Mouse (Mus musculus) lung, embryonic 16.5 days (tissue): ENCODE measurements around the gene Gpr87. TPM values are rescaled to one million over a fixed set of nuclear protein-coding genes. Genes with fewer than 3 reads are reported as not detected.

Source experiments
- ATAC-seq: fragments of 200-750 bp; cut with Nextera tagmentation; 2 replicates; pipeline ENCODE4 v1.8.0; 2017; ENCODE audit warnings: low read depth, mild to moderate bottlenecking, moderate library complexity
- H3K27ac ChIP-seq: fragments of 300-500 bp; sonication (generic); 2 replicates; pipeline ENCODE4 v1.5.1; 2014; ENCODE audit warnings: mild to moderate bottlenecking, control low read depth, low read length
- H3K27me3 ChIP-seq: fragments of 300-500 bp; sonication (generic); 2 replicates; pipeline ENCODE4 v1.6.1; 2014; ENCODE audit warnings: low read depth, low read length, mixed read lengths; ENCODE audit not compliant: control insufficient read depth, insufficient read depth
- H3K36me3 ChIP-seq: fragments of 300-500 bp; sonication (generic); 2 replicates; pipeline ENCODE4 v1.6.1; 2014; ENCODE audit warnings: low read length; ENCODE audit not compliant: control insufficient read depth, insufficient read depth
- H3K4me1 ChIP-seq: fragments of 300-500 bp; sonication (generic); replicated peaks from 2 replicates; pipeline ENCODE4 v1.6.1; 2014; ENCODE audit warnings: low read length, mixed read lengths; ENCODE audit not compliant: control insufficient read depth, insufficient read depth
- H3K4me2 ChIP-seq: fragments of 300-500 bp; sonication (generic); 2 replicates; pipeline ENCODE4 v1.6.1; 2014; ENCODE audit warnings: low read depth, low read length, control low read depth
- H3K4me3 ChIP-seq: fragments of 300-500 bp; sonication (generic); 2 replicates; pipeline ENCODE4 v1.5.1; 2014; ENCODE audit warnings: mild to moderate bottlenecking, low read length, control low read depth
- H3K9ac ChIP-seq: fragments of 300-500 bp; sonication (generic); 2 replicates; pipeline ENCODE4 v1.6.1; 2014; ENCODE audit warnings: low read length, control low read depth
- H3K9me3 ChIP-seq: fragments of 300-500 bp; sonication (generic); 2 replicates; pipeline ENCODE4 v1.6.1; 2016; ENCODE audit warnings: low read length; ENCODE audit not compliant: control insufficient read depth
- WGBS: fragments of 180-500 bp; shearing (Covaris S2); extraction: QIAGEN DNeasy Blood & Tissue Kit; methylation state at CpG from one replicate; pipeline ENCODE4 v1.1.7; 2014; 5-methylcytosine and 5-hydroxymethylcytosine counted together
- polyA plus RNA-seq: library from polyadenylated mRNA; unstranded; fragments of >200 nt; fragmentation: Nextera tagmentation; extraction: Ambion mirVana; gene quantifications from 2 replicates; pipeline ENCODE4 v1.2.1, GENCODE M21; 2015

Gpr87 gene
- polyA plus RNA-seq, 1 experiment from 2014 or later: not detected

- Histone ChIP-seq H3K4me1 (peaks cover 6% of the 10 kb centered on the region; the same call in 1 of the 2 replicates), H3K4me3 (no peak overlapping the region), H3K27me3 (no peaks in the 10 kb centered on the region), H3K9ac (no peak overlapping the region), H3K27ac (no peak overlapping the region), H3K4me2 (no peak overlapping the region), H3K36me3 (no peaks in the 10 kb centered on the region), H3K9me3 (no peaks in the 10 kb centered on the region)
- no peak for ATAC-seq
- WGBS: 79% methylated on average over 10 of the region's 10 CpGs
Observed at GRCm38 (mm10) chr3:59217211-59217610, 22.3 kb upstream of the Gpr87 start.

GRCm38 (mm10) chr3:59212404-59212803 is 17.5 kb upstream of the Gpr87 start:
- no peak overlapping the region for H3K4me2 ChIP-seq
- ATAC-seq: no peak
- H3K27me3 ChIP-seq: no peaks in the 10 kb centered on the region
- no peak overlapping the region for H3K4me3 ChIP-seq
- no peak overlapping the region for H3K27ac ChIP-seq
- no peak overlapping the region for H3K9ac ChIP-seq
- no peaks in the 10 kb centered on the region for H3K36me3 ChIP-seq
- peaks cover 3% of the 10 kb centered on the region; the same call in 1 of the 2 replicates for H3K4me1 ChIP-seq
- H3K9me3 ChIP-seq: no peaks in the 10 kb centered on the region

GRCm38 (mm10) chr3:59211784-59212183 is 16.9 kb upstream of the Gpr87 start:
- H3K4me2 ChIP-seq: no peak overlapping the region

DNA sequence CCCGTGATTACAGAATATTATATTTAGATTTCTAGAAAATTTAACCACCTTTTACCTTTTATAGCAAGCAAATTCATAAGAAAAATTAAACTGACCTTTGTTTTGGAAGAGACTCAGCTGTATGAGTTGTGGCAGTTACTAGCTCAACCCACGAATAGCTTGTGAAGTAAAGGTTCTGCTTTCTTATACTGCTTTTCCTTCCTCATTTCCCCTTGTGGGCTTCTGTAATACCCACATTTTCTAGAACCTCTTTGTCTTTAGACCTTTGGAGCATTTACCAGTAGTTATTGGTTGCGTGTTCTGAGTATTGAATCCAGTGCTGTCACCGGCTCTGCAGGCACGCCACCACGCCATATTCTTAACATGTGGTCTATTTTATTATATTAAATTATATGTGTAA is 15.8 kb upstream of the Gpr87 start, which contains the start of gene P2ry13:
Gene P2ry13 (minus strand): TSS at position 156 of the 400 bp plus-strand sequence.
- no peaks in the 10 kb centered on the region for H3K27me3 ChIP-seq
- no peak within 1 kb of the TSS for H3K4me3 ChIP-seq
- 88% methylated on average over 6 of the region's 6 CpGs for WGBS
- no peak within 1 kb of the TSS for H3K9ac ChIP-seq
- H3K4me1 ChIP-seq: peaks cover 3% of the 10 kb centered on the region; the same call in 1 of the 2 replicates
- H3K27ac ChIP-seq: no peak within 1 kb of the TSS
- no peaks in the 10 kb centered on the region for H3K36me3 ChIP-seq
- ATAC-seq: no peak
- H3K4me2 ChIP-seq: no peak within 1 kb of the TSS
- H3K9me3 ChIP-seq: no peaks in the 10 kb centered on the region

More at GRCm38 (mm10) chr3:59211784-59212183, 16.9 kb upstream of the Gpr87 start:
- Histone ChIP-seq H3K27me3 (no peaks in the 10 kb centered on the region), H3K27ac (no peak overlapping the region), H3K9me3 (no peaks in the 10 kb centered on the region), H3K36me3 (no peaks in the 10 kb centered on the region), H3K4me1 (peaks cover 3% of the 10 kb centered on the region; the same call in 1 of the 2 replicates), H3K4me3 (no peak overlapping the region), H3K9ac (no peak overlapping the region)
- 91% methylated on average over 8 of the region's 8 CpGs for WGBS
- ATAC-seq: no peak

- H3K27me3 ChIP-seq: no peaks in the 10 kb centered on the region
- H3K36me3 ChIP-seq: no peaks in the 10 kb centered on the region
- H3K9me3 ChIP-seq: no peaks in the 10 kb centered on the region
- no peak overlapping the region for H3K9ac ChIP-seq
- H3K4me2 ChIP-seq: no peak overlapping the region
- ATAC-seq: no peak
- 46% methylated on average over 8 of the region's 8 CpGs for WGBS
- H3K27ac ChIP-seq: no peak overlapping the region
- peaks cover 3% of the 10 kb centered on the region for H3K4me1 ChIP-seq
- no peak overlapping the region for H3K4me3 ChIP-seq
Observed at GRCm38 (mm10) chr3:59210089-59210488, 15.2 kb upstream of the Gpr87 start.

DNA sequence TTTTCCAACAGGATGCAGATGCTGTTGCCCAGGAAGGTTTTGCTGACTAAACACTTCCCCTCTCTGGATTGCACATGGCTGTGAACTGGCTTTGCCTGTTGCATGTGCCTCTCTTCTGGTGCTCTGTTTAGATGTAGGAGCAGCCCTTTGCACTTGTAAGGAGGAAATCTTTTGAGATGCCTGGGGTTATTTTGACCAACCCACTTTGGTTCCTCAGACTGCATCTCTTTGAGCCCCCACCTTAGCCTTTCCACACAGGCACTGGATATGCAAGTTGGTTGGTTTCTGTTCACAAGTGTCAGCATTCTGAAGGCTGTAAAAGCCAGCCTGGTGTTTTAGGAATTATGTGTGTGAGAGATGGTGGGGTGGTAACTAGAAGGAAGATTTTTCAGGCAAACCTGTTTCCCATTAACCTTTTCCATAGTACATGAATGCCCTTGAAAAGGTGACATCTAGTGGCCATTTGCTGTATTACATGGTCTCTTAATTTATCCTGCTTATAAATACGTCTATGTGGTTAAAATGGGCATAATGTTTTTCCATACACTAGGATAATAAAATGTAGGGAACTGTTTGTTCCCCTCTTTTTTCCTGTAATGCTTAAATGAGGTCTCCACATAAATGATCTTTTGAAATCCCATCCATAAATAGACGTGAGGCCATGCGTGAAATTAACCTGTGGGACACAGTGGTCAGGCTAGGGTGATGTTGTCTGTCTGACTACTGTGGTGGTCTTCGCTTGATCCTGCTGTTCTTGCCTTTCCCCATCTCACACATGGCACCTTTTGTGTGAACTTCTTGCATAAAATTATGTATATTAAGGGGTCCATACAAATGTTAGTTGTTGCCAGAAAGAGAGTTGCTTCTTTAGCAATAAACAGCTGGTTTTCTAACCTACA is 14.0 kb upstream of the Gpr87 start:
- WGBS: 62% methylated on average over 4 of the region's 4 CpGs
- Histone ChIP-seq H3K4me2 (no peak overlapping the region), H3K36me3 (no peaks in the 10 kb centered on the region), H3K9ac (no peak overlapping the region), H3K27ac (no peak overlapping the region), H3K9me3 (no peaks in the 10 kb centered on the region), H3K4me3 (no peak overlapping the region), H3K4me1 (peaks cover 13% of the 10 kb centered on the region), H3K27me3 (no peaks in the 10 kb centered on the region)
- peak; percentile 27; the same call in 1 of the 2 replicates for ATAC-seq

DNA sequence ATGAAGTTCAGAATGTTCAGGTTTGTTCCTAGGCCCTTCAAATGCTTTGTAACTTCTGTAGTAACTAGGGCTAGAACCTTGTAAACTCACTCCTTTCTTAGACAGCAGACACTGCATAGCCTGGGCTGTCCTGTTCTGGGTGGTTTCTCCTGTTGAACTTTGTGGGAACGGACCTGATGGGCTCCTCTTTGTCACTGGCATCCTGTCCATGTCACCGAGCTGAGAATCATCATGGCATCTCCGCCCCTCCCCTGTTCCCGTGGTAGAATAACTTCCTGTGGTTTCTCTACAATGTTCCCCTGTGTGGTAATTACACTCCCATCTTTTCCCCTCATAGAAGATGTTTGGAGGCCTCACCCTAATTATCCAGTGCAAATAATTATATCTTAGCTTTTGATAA is 11.0 kb upstream of the Gpr87 start:
- no peaks in the 10 kb centered on the region for H3K9me3 ChIP-seq
- no peak overlapping the region for H3K9ac ChIP-seq
- no peaks in the 10 kb centered on the region for H3K36me3 ChIP-seq
- H3K4me1 ChIP-seq: peaks cover 10% of the 10 kb centered on the region
- 69% methylated on average over 4 of the region's 4 CpGs for WGBS
- no peak overlapping the region for H3K4me3 ChIP-seq
- H3K4me2 ChIP-seq: no peak overlapping the region
- no peak overlapping the region for H3K27ac ChIP-seq
- H3K27me3 ChIP-seq: no peaks in the 10 kb centered on the region
- ATAC-seq: no peak

- H3K4me2 ChIP-seq: no peak overlapping the region
- WGBS: 36% methylated on average over 11 of the region's 11 CpGs
- ATAC-seq: no peak
- peaks cover 10% of the 10 kb centered on the region for H3K4me1 ChIP-seq
- no peak overlapping the region for H3K9ac ChIP-seq
- H3K36me3 ChIP-seq: no peaks in the 10 kb centered on the region
- H3K27me3 ChIP-seq: no peaks in the 10 kb centered on the region
- no peak overlapping the region for H3K4me3 ChIP-seq
- H3K9me3 ChIP-seq: no peaks in the 10 kb centered on the region
- H3K27ac ChIP-seq: peak overlapping the region; percentile 73
Observed at GRCm38 (mm10) chr3:59204719-59205503, 10.0 kb upstream of the Gpr87 start.
